Mouse (Mus musculus) megakaryocyte, adult 5-6 weeks (primary cell): ENCODE measurements around the gene Nod2. TPM values are rescaled to one million over a fixed set of nuclear protein-coding genes. Genes with fewer than 3 reads are reported as not detected.
A peak's percentile ranks its signal among the peaks of the same experiment; 100 is the strongest.

ENCODE experiments used
- ATAC-seq: 2 replicates; pipeline ENCODE4 v1.8.0; 2016; ENCODE audit warnings: mild to moderate bottlenecking, inconsistent platforms; ENCODE audit not compliant: poor library complexity, severe bottlenecking
- total RNA-seq, 2 experiments: library from RNA; stranded (forward) in 1 of 2; stranded (reverse) in 1 of 2; fragments of 153-499, 151-499 nt in 1 of 2; fragments of 221-1000, 200-1000 nt in 1 of 2; gene quantifications; 2 replicates each; pipeline versions ENCODE4 v1.2.3 to v1.2.4; 2015 to 2017

Nod2 gene
- total RNA-seq (2015) (3.8 and 4.0 TPM in 2 replicates), total RNA-seq (2017) (2.5 and 4.0 TPM in 2 replicates)

GRCm38 (mm10) chr8:88646837-88647778, at the start of gene Nod2:
TSS of gene Nod2 (plus strand) at chr8:88647315.
- peak; percentile 82 for ATAC-seq

GRCm38 (mm10) chr8:88598578-88598977, 48.5 kb upstream of the Nod2 start:
- ATAC-seq = no peak

- ATAC-seq = no peak
Observed at GRCm38 (mm10) chr8:88599491-88599890, 47.6 kb upstream of the Nod2 start.

- no peak for ATAC-seq
Observed at GRCm38 (mm10) chr8:88603446-88603989, 43.6 kb upstream of the Nod2 start.

DNA sequence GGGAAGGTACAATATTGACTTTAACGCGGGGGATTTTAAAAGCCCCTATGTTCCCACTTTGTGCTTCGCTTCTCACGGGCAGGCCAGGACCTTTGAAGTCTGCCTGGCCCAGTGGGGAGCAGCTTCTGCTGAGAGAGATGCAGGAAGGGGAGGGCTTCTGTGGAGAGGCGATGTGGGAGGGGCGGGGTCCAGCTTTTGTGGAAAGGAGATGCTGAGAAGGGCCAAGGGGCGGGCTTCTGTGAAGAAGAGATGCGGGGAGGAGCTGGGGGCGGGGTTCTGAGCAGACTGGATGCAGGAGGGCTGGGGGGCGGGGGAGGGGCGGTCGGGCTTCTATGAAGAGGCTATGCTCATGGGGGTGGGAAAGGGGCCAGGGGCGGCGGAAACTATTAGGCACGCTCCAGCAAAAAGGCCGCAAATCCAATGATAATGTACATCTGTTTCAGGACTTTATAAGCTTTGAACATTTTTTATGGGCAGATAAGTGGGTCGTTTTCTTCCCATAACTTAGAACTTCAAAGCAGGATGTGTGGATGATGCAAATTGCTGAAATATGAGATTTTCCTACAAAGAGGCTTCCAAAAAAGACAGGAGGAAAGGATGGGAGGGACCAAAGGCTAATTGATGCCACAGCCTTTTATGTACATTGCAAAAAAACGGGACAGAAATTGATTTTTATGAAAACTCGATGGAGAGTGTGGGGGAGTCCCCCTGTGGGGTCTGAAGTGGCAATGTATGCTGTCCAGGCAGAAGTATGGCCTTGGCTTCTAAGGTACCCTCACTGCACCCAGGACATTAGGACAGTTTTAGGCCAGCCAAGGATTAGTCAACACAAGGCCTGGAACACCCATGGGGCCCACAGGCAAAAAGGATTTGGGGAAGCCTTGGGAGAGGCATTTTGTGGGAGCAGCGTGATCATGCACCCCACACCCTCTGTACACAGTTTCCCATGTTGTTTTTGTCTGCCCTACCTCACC, 42.8 kb upstream of the Nod2 start:
- ATAC-seq = no peak

- ATAC-seq = no peak
Observed at GRCm38 (mm10) chr8:88605361-88606040, 41.6 kb upstream of the Nod2 start.

DNA sequence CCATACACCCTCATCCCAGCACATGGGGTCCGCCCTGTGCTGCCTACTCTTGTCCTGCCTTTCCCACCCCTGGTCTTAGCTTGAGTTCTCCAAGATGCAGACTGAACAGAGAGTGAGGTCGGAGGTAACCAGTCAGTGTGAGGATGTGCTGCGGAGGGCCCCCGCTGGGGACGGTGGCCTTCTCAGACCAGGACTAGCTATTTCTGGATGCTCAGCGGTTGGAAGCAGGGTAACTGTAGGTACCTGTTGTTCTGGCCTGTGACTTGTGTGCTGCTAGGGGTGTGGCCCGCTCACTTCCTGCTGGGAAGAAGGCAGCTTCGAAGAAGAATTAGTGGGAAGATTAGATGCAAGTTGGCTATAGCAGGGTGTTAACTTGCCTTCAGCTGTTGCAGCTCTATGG, 38.1 kb upstream of the Nod2 start:
- no peak for ATAC-seq

DNA sequence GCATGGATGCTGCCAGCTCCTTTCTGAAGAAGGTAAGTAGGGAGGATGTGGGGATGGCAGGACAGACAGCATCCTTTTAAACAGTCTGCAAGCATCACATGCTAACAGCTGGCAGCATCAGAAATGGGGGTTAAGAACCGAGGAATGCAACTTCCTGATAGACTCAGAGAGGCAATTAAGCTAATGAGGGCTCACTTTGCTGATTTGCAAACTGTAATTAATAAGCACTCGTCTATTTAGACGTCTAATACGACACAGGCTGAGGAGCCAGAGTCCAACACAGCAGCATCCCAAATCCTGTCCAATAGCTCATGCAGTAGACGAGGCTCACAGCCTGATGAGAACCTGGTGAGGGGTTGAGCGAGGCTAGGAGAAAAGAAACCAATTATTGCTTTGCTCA, 36.8 kb upstream of the Nod2 start:
- ATAC-seq = no peak

DNA sequence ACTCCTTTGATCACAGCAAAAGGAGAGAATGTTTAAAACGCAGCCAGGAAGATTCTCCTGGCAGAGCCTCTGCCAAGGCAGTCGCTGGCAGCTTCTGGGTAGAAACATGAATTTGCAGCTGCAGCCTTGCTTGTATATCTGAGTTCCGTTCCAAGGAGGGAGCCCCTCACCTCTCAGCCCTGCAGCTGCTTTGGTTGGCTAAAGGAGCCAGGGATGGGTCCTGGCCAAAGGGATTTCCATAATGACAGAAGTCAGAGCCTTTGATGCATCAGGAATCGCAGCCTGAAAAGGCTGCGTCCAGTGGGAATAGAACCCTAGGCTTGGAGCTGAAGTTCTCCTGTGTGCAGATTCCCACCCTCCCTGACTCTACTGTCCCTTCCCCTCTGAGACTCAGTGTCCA, 32.1 kb upstream of the Nod2 start:
- ATAC-seq = no peak

- ATAC-seq = peak; percentile 63
Observed at GRCm38 (mm10) chr8:88618612-88619011, 28.5 kb upstream of the Nod2 start.

- no peak for ATAC-seq
Observed at GRCm38 (mm10) chr8:88619513-88619912, 27.6 kb upstream of the Nod2 start.

GRCm38 (mm10) chr8:88620931-88621330, 26.2 kb upstream of the Nod2 start:
- no peak for ATAC-seq

DNA sequence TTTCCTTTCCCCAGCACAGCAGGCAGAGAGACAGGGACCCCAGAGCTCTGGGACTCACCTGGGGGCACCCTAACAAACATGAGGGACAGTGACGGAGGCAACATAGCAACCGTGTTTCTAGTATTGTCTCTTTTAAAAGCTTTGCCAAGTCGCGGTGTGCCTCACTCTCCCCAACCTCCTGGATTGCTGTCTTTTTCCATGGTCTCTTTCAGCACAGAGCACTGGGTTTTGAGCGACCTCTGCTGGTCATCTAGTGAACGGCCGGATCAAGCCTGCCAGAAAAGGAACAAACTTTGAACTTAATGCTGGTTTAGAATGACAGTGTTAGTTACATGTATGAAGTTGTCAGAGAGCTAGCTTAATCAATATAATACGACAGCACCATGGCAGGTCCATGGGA, 25.7 kb upstream of the Nod2 start:
- peak; percentile 67 for ATAC-seq

GRCm38 (mm10) chr8:88623351-88623750, 23.8 kb upstream of the Nod2 start:
- ATAC-seq = no peak

GRCm38 (mm10) chr8:88624276-88624675, 22.8 kb upstream of the Nod2 start:
- no peak for ATAC-seq

DNA sequence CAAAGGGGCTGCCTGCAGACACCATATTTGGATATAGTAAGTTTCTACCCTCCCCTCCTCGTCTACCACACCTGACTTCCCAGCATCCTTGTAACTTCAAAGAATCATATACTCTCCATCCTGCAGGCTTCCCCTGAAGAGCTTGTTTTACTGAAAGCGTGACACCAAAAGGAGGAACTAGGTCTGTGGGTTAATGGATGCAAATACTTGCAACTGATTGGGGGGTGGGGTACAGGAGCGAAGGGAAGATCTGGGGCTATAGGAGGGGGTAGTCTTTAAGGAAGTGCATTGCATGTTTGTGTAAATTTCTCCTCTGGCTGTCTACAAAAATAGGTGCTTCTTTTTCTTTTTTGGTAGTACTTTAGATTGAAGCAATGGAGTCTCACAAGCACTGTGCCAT, 20.7 kb upstream of the Nod2 start:
- ATAC-seq = no peak

GRCm38 (mm10) chr8:88626940-88627264, 20.2 kb upstream of the Nod2 start:
- no peak for ATAC-seq

GRCm38 (mm10) chr8:88627265-88627991, 19.7 kb upstream of the Nod2 start:
- no peak for ATAC-seq

DNA sequence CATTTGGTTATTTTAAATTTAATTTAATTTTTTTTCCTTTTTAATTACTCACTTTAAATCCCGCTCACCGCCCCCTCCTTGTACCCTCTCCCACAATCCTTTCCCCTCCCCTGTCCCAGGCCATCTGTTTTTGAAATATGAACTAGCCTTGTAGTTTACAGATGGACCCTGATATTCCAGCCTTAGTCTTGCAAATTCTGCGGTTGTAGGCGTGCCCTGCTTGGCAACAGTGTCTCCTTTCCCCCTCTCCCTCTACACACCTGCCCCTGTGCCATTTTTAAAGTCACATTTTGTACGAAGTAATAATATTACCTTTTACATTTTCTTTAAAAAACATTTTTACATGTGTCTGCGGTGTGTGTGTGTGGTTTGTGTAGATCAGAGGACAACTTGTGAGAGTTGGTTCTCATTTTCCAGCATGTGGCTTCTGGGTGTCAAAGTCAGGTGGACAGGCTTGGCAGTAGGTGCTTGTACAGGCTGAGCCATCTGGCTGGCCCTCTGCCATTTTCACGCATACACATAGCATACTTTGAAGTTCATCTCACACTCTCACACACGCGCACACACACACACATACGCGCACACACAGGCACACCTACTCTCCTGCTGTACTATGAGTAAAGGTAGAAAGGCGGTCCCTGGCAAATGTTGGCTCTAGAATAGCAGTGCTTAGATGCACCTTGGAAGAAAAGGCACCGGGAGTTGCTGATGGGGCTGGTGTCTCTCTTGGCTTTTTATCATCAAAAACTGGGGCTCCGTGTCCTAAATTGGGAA, 18.9 kb upstream of the Nod2 start:
- no peak for ATAC-seq
